Mouse (Mus musculus) lung, postnatal 14 days (tissue): Measurements from ENCODE around the gene Syngr4.

Experiments used
- DNase-seq: peaks from one replicate; pipeline ENCODE4 v3.0.0; 2021

Gene Syngr4

GRCm38 (mm10) chr7:45865925-45866910, 30.3 kb downstream of the Syngr4 start:
- peak; percentile 93 for DNase-seq

- no peak for DNase-seq
Observed at GRCm38 (mm10) chr7:45864435-45864834, 32.1 kb downstream of the Syngr4 start.

DNA sequence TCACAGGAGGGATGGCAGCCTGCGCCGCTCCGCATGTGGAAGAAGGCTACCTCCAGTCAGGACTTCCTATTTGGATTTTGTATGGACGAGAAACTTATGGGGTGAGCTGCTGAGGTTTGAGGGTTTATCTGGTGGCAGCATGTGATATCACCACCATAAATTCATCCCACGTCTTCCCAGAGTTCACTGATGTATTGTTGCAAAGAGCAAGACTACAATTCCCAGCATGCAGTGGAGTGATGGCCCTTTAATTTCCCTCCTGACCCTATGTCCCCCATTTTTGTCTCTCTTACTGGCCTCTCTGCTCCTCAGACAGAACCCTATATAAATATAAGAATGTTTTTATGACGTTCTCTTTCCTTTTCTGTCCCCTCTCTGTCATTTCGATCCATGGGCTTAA, 33.7 kb downstream of the Syngr4 start:
- no peak for DNase-seq

DNA sequence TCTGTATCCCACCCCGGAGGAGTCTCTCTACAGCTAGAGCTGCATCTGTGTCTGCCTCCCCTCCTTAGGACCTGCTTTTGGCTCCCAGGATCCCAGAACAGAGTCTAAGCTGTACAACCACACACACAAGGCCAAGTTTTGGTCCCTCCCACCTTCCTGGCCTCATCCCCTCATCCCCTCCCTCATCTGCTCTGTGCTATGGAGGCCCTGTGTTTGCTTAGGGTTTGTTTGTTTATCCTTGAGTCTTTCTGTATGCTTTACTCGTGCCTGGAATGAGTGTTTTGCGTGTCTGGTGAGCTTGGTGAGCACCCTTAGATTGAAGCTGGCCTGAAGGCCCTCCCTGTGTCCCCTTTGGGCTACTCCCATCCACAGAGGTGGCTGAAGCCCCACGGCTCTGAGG, 37.5 kb downstream of the Syngr4 start:
- no peak for DNase-seq

GRCm38 (mm10) chr7:45856950-45857901, 39.3 kb downstream of the Syngr4 start:
- no peak for DNase-seq

DNA sequence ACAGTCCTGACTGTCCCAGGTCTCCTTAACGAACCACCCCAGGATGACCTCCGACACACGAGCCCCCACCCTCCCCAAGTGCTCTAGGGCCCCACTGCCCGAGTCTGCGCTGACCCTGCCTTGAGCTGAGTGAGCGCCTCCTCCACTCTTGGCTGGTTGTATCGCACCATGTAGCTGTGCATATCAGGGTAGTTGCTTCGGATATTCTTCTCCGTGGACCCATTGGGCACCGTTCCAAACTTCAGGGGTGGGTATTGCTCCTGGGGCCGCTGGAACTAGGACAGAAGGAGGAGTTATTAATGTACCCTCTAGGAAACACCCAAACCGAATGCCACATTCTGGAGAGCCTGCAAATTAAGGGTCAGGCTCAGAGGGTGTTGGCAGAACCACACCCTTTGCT, 43.4 kb downstream of the Syngr4 start:
- DNase-seq = no peak

- DNase-seq = no peak
Observed at GRCm38 (mm10) chr7:45850661-45851060, 45.9 kb downstream of the Syngr4 start.

- no peak for DNase-seq
Observed at GRCm38 (mm10) chr7:45848447-45849027, 48.0 kb downstream of the Syngr4 start.

GRCm38 (mm10) chr7:45842950-45843744, 53.4 kb downstream of the Syngr4 start:
- DNase-seq = no peak
